Mouse (Mus musculus): ENCODE data around the gene Cdc20b.

Cdc20b gene

DNA sequence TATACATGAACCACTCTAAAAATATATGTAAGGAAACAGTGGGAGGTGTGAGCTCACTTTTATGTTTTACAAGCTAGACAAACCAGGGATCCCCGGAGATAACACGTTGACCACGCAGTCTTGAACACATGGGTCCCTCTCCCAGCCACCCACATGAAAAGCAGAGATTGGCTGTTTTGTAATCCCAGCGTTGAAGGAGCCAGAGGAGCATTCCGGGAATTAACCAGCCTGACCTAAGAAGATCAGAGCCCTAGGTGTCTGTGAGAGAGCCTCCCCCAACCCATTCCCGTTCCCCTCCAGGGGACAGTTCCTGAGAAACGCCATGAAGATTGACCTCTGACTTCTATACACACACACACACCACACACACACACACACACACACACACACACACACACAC lies 3.6 kb upstream of the Cdc20b start:
- no peak for DNase-seq (ENCODE audit: low spot score)

DNA sequence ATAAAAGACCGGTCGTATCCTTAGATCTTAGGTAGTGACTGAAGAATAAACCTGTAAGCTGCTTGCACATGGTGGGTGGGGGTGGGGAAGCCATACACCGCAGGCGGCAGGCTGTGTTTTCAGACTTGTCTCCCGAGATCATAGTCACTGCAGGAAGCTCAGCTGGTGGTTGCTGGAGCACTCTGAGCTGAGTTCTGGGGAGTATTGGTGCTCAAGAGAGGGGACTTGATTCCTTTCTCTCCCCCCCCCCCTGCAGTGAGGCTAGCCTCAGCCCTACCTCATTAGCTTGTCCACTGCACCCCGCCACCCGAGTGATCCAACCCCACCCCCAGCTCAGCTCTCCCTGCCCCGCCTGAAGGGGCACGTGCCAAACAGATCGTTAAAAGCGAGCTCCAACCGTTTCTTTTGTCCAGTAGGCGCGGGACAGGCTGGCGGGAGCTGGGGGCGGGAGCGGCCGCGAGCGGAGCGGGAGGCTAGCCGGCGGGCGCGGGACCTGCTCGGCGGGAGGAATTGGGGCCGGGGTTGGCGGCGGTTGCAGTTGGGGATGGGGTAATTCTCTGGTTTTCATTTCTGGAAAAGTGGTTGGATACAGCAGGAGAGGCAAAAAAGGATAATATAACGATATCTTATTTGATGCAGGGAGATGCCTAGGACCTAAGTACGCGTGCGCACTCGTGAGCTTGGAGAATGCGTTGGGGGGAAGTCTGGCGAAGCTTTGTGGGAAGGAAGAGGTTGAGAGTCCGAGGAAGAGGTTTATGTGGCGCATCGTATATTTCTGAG lies 2.9 kb upstream of the Cdc20b start:
- DNase-seq (ENCODE audit: low spot score): peak; percentile 41

DNA sequence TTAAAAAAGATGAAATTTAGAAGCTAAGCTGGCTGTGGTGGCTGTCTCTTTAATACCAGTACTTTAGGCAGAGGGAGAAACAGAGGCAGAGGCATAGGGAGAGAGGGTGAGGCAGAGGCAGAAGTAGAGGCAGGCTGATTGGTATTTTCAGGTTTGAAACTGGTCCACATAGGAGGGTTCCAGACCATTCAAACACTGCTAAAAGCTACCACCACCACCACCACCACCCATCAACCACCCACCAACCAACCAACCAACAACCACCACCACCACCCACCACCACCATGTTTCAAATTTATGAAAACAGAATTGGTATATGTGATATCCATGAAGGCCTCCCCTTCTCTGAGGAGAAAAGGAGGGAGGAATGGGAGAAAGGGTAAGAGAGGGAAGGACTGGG lies 2.1 kb upstream of the Cdc20b start:
- DNase-seq (ENCODE audit: low spot score): no peak

DNA sequence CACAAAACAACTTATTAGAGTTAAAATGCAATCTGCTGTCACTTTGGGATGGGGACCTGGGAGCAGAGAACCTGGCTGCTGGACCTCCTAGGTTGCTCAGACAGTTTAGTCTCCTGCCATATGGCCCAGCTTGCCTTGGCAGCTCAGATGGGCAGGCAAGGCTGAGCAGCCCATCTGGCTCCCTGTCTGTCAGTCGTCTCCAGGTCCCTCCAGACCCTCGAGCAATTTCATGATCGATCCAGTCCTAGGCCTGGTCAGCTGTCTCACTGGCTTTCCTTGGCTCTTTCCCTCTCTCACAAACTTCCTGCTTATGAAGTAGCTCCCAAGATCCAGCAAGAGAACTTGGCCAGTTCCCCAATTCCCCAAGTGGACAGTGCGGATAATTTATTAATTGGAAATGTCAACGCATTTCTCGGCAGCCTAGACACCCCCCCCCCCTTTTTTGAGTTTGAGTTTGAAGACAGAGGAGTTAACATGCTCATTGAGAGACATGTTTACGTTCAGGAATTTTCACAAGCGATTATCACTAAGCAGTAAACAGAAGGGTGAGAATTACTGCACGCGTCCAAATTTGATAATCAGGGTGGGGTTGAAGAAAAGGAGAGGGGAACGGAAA lies 532 bp upstream of the Cdc20b start:
- DNase-seq (ENCODE audit: low spot score): no peak

DNA sequence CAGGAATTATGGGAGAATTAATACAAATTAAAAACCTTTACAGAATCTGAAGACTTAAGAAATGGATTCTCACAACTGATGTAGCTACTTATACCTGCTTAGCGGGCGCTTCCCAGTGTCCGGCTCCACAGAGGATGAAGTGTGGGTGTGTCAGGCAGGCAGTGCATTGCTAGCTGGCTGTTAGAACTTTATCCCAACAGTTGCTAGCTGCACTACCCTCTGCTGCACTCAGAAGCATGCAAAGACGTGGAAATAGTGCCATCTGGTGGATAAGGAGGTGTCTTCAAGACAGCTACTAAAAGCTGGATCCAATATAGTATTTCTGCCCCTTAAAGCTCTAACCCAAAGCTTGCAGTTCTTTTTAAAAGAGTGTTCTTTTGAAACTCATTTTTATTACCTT lies 941 bp downstream of the Cdc20b start:
- peak; percentile 81 for DNase-seq (ENCODE audit: low spot score)

DNA sequence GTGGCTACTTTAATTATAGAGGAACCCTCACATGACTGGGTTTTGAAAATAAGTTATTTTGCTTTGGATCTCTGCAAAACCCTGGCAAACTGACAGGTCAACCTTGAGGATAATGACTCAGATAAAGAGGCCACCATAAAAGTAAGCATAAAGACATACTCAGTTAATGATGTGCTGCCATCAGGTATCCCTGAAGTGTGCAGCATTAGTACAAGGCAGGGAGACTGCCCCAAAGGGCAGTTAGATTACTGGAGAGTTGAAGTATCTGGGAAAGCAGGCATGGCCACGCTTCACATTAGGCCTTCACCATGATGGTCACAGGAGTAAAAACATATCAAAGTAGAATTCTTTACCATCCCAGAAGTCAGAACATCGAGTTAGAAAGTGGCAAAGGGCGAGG lies 10.0 kb downstream of the Cdc20b start:
- no peak for DNase-seq (ENCODE audit: low spot score)

DNA sequence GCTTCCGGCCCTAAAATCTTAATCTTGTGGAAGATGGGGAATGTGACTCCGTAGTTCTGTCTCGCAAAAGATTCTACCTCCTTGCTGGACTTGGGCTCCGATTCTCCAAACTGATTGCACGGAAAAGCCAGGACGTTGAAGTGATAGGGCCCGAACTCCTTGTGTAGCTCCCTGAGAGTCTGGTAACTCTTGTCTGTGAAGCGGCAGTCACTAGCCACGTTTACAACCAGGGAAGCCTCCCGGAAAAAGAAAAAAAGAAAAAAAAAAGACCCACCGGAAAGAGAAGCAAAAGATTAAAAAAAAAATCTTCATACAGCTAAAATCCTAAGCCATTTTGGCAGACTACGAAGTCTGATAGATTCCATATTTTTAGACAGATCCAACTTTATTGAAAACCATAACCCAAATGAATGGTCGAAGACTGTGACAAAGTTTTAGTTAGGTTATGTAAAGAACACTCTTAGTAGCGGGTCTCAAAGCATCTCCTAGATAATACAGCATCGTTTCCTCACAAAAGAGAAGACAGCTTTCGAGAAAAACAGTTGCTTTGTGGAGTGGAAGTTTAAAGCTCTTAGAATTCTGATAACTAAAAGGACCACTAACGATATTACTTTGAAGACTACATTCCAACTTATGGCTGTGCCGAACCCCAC lies 10.7 kb downstream of the Cdc20b start:
- DNase-seq (ENCODE audit: low spot score): no peak

DNA sequence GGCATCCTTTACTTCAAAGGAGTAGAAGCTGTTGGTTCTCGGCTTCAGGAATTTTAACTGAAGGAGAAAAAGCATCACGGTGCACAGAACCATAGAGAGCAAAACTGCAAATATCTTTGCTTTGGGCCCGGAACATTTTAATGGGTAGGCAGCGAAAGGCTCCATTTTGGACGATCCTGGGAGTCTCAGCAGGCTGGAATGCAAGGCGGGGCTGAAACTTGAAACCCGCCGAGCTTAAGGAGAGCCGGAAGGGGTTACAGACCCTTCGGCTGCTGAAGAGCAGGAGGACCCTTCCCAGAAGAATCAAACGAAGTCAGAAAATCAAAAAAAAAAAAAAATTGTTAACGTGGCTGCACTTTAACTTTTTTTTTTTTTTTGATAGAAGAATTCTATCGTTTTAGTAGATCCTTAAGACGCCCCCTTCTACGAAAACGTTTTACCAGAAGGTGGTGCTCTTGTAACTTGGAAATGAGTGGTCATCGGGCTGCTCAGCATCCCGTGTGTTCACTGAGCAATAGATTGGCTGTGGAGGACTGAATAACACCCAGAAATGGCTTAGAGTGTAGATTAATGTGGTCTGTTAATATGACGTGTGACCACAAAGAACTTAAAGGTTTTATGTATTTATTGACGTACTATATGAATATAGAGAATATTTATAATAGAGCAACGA lies 11.4 kb downstream of the Cdc20b start, which contains the start of gene Gpx8:
TSS of gene Gpx8 (minus strand) at position 200 of the 673 bp plus-strand sequence.
- DNase-seq (ENCODE audit: low spot score): peak; percentile 44

DNA sequence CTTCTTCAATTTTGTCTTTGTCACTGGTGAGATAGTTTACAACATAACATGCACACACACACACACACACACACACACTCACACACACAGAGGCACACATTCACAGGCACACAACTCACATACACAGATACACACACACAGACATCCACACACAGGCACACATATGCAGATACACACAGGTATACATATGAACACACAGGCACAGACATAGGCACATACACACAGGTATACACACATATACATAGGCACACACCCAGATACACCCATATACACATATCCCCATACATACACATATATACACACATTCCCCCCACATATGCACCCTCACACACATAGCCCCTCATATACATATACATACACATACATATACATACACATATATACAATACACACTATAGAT lies 12.1 kb downstream of the Cdc20b start:
- DNase-seq (ENCODE audit: low spot score): no peak

DNA sequence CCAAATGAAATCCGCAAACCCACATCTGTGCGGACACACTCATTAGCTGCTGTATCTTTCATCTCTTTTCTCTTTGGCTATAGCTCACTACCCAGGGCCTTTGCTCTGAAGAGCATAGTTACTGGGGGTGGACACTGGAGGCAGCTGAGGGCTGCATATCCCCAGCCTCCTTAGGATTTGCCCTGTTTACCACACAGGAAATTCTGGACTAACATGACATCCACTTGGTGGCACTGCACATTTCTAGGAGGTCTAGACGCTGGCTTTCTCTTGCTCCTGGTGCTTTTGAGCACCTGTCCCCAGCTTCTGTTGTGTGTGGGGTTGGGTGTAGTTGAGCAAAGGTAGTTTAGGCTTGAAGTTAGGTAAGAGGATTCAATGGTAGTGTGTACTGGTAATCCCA lies 12.7 kb downstream of the Cdc20b start:
- no peak for DNase-seq (ENCODE audit: low spot score)

DNA sequence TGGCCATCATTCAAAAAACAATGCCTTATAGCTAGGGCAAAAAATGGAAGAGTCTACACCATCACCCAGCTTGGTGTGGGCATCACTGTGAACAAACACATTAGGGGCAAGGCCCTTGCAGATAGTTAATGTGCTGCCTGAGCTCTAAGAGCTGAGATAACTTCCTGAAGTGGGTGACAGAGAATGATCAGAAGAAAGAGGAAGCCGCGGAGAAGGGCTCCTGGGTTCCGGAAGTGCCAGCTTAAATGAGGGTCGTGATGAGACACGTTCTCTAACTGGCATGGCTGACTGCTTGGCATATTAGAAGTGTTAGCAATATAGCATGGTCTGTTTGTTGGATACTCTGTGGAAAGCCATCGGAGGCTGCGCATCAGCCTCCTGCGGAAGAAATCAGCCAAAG lies 19.3 kb downstream of the Cdc20b start:
- no peak for DNase-seq (ENCODE audit: low spot score)

DNA sequence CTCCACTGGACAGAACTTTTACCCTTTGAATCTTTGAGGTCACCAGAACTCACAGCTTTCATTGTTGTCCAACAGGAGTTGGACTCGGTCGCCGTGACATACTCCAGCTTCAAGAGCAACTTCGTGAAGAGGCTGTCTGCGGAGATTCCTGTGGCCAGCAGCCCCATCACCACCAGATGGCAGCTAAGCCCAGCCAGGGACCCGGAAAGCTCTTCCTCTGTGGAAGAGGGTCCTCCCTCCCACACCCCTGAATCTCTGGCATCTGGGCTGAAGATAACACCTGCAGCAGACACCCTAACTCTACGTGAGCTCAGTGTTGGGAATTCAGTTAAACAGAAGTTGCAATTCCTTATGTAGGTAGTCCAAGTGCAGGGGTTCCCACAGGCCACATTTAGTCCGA lies 20.9 kb downstream of the Cdc20b start:
- DNase-seq (ENCODE audit: low spot score): no peak

DNA sequence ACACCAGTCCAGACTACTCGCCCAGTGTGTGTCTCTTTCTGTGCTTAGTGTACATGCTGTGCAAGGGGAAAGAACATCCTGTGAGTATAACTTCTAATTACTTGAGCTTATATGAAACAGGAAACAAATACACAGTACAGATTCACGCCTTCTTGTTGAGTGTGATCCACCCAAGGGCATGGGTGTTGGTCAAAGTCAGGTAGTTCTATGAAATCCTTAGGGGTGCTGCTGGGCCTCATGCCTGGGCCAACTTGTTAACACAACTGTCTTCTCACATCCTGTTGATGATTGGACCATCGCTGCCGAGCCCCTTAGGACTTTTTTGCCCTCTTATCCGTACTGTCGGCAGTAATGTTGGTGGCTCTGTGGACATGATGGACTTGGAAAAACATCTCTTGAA lies 26.8 kb downstream of the Cdc20b start:
- no peak for DNase-seq (ENCODE audit: low spot score)

DNA sequence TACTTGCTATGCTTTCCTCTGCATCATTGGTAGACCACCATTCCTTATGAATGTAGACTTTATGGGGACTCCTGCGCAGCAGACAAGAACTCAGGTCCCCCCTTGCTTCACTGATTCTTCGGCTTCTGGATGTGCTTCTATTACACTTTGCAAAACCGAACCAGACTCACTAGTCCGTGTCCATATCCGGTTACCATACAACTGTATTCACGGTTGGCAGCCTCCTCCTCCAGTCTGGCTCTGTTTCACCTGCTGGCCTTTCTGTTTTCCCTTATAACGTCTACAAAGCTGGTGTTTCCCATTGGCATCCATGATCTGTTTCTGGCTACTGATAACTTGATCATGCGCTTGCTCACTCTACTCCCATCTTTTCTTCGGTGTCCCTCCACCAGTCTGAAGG lies 29.6 kb downstream of the Cdc20b start:
- no peak for DNase-seq (ENCODE audit: low spot score)

DNA sequence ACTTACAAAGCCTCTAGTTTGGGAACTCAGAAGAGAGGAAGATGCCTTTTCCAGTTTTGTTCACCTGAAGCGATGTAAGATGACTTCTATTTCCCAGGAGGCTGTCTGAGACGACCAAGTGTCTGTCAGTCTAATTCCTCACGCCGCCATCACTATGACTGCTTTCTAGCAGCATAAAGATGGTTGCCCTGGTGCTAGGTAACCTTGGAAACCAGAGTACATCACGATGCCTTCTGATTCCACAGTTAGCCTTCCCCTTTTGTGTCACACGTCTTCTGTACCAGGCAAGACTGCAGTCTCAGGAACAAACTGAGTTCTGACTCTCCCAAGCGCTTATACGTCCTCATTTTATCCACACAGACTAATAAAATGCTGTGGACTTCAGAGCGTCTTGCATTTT lies 44.1 kb downstream of the Cdc20b start:
- DNase-seq (ENCODE audit: low spot score): no peak

DNA sequence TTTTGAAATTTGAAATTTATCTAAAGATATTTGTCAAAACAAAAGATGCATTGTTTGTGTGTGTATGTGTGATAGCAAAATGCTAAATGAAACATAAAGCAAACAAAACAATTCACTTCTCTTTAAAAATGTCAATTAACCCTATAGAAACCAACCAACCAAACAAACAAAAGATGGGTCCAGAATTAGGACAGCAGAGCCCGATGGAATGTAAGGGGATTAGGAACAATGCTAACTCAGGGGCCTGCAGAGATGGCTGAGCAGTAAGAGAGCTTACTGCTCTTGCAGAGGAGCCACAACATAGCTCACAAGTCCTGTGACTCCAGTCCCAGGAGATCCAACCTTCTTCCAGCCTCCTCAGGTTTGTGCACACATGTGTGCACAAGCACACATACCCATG lies 47.2 kb downstream of the Cdc20b start:
- DNase-seq (ENCODE audit: low spot score): no peak

DNA sequence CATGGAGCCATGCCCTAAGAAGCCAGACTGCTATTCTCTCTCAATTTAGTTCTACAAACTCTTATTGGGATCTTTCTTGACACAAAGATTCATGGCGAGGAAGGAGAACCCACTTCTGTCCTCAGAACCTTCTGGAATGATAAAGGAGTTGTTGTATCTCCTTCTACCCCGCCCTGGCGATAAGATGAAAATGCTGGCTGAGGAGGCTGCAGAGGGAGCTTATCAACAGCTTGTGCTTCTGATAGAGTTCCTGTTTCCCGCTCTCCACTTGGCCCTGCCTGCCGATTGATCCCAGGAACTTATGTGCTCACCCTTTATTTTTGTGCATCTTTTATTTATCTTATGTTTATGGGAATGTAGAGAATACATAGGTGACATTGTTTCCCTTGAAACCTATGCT lies 49.8 kb downstream of the Cdc20b start:
- DNase-seq (ENCODE audit: low spot score): no peak

DNA sequence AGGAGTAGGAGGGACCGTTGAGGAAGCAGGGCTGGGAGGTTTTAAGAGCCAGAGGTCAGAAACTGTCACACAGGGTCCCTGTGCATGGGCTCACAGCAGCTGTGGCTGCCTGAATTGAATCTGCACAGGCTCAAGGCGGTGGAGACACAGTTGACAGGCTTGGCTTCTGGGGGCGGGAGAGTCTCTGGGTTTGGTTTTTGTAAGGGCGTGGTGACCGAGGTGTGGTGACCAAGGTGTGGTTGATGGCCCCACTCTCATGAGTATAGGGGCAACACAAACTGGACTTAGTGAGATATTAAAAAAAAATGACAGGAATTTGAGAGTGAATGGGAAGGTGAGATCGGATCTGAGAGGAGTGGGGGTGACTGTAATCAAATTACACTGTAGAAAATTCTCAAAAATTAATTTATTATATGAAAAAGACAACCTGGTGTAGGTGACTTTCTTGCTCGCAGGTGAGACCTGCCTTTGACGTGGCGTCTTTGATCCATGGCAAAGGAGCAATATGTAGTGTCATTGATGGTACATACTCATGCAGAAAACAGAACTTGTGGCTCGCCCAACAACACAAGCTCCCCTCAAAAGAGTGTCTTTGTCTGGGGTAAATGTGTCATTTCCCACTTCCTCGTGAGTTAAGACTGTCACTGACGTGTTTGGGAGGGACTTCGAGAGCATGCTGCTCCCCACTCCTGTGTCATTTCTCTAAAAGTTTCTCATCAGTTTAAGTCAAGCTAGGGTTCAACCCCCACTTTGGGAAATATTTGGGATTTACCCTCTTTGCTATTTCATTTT lies 52.5 kb downstream of the Cdc20b start:
- no peak for DNase-seq (ENCODE audit: low spot score)

DNA sequence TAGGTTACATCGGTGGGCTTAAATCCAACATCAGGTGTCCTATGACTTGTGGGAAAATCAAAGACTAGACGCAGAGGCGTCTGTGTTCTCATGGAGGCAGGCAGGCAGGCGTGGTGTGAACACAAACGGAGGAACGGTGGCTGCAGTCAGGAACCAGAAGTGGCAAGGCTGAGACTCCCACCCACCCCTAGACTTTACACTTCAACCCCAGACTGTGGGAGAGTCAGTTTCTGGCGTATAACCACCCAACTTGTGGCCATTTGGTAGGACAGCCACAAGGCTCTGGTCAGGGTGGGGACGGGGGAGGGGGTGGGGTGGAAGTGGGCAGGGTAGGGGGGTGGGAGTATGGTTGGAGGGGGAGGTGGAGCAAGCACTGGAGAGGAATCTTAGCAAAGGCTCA lies 55.6 kb downstream of the Cdc20b start:
- no peak for DNase-seq (ENCODE audit: low spot score)

DNA sequence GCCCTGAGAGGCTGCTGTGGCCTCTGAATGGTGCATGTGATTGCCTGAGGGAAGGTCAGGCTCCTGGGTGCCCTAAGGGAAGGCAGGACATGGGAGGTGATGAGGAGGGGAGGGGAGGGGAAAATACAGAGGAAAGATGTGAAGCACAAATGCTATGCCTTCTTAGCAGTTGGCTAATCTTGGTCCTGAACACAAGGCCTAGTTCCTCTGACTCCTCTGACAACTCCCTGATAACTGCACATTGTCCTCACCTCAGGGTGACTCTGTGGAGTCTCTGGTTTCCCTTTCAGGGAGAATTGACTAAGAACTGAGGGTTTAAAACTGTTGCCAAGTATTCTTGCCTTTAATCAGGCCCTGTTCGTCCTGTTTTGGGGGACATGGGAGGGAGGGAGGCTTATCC lies 59.7 kb downstream of the Cdc20b start:
- DNase-seq (ENCODE audit: low spot score): no peak

DNA sequence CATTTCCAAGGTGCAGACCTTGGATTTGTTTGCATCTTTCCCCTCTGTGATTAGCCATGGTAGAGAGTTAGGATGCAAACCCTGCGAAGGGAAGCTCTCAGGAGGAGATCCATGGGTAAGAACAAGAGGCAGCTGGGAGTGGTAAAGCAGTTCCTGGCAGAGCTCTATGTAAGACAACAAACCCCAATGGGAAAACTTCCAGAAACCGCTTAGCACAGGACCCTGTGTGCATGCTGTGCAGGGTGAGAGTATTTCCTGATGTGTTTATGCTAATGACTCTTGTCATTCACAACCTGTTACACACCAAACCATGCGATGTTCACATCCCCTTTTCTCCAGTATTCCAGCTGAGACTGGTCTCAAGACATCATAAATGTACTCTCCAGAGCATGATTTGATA lies 62.1 kb downstream of the Cdc20b start:
- DNase-seq (ENCODE audit: low spot score): no peak

DNA sequence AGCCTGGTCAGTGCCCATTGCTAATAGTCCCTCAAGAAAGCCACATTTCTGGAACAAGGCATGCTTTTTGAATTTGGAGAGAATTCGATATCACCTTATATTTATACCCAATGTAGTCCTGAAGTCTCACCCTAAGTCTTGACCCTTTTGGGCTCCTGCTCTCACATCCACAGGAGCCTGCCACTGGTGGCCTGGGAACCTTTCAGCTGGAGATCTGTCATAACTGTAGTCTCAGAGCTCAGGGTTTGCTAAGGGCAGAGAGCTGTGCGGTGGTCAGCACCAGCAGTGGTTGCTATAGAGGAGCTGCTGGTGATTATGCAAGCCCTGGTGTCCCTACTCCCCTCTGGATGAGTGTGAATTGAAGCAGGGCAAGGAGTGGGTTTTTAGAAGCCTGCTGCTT lies 63.5 kb downstream of the Cdc20b start:
- DNase-seq (ENCODE audit: low spot score): no peak
